Mouse (Mus musculus) heart, embryonic 15.5 days (tissue): ENCODE results near the gene Has1. TPM values are rescaled to one million over a fixed set of nuclear protein-coding genes. Genes with fewer than 3 reads are reported as not detected.

Experiments used
- ATAC-seq: fragments of 200-750 bp; cut with Nextera tagmentation; replicated peaks from 2 replicates; pipeline ENCODE4 v1.8.0; 2017; ENCODE audit warnings: low read depth, moderate TSS enrichment; ENCODE audit not compliant: insufficient number of reproducible peaks, insufficient read depth, low FRiP score
- H3K27ac ChIP-seq: fragments of 300-500 bp; sonication (generic); 2 replicates; pipeline ENCODE4 v1.5.1; 2015; ENCODE audit warnings: mild to moderate bottlenecking, inconsistent platforms
- H3K27me3 ChIP-seq: fragments of 300-500 bp; sonication (generic); 2 replicates; pipeline ENCODE4 v1.6.1; 2015; ENCODE audit warnings: inconsistent platforms
- H3K36me3 ChIP-seq: fragments of 300-500 bp; sonication (generic); 2 replicates; pipeline ENCODE4 v1.6.1; 2015; ENCODE audit warnings: mild to moderate bottlenecking, inconsistent platforms
- H3K4me1 ChIP-seq: fragments of 300-500 bp; sonication (generic); replicated peaks from 2 replicates; pipeline ENCODE4 v1.6.1; 2015; ENCODE audit warnings: inconsistent platforms
- H3K4me2 ChIP-seq: fragments of 300-500 bp; sonication (generic); 2 replicates; pipeline ENCODE4 v1.6.1; 2015; ENCODE audit warnings: inconsistent platforms, mild to moderate bottlenecking, moderate library complexity
- H3K4me3 ChIP-seq: fragments of 300-500 bp; sonication (generic); 2 replicates; pipeline ENCODE4 v1.5.1; 2015; ENCODE audit warnings: mild to moderate bottlenecking, inconsistent platforms
- H3K9ac ChIP-seq: fragments of 300-500 bp; sonication (generic); 2 replicates; pipeline ENCODE4 v1.6.1; 2015; ENCODE audit warnings: mild to moderate bottlenecking, inconsistent platforms
- H3K9me3 ChIP-seq: fragments of 300-500 bp; sonication (generic); replicated peaks from 2 replicates; pipeline ENCODE4 v1.6.1; 2016; ENCODE audit warnings: inconsistent platforms
- WGBS: fragments of 180-500 bp; shearing (Covaris S2); methylation state at CpG from one replicate; pipeline ENCODE4 v1.1.7; 2015; ENCODE audit warnings: mixed read lengths; 5-methylcytosine and 5-hydroxymethylcytosine counted together
- polyA plus RNA-seq: library from polyadenylated mRNA; unstranded; fragments of >200 nt; fragmentation: Nextera tagmentation; extraction: Ambion mirVana; gene quantifications from 2 replicates; pipeline ENCODE4 v1.2.1, GENCODE M21; 2015

Has1 gene
- polyA plus RNA-seq, 1 experiment from 2014 or later, result 0.66 TPM

DNA sequence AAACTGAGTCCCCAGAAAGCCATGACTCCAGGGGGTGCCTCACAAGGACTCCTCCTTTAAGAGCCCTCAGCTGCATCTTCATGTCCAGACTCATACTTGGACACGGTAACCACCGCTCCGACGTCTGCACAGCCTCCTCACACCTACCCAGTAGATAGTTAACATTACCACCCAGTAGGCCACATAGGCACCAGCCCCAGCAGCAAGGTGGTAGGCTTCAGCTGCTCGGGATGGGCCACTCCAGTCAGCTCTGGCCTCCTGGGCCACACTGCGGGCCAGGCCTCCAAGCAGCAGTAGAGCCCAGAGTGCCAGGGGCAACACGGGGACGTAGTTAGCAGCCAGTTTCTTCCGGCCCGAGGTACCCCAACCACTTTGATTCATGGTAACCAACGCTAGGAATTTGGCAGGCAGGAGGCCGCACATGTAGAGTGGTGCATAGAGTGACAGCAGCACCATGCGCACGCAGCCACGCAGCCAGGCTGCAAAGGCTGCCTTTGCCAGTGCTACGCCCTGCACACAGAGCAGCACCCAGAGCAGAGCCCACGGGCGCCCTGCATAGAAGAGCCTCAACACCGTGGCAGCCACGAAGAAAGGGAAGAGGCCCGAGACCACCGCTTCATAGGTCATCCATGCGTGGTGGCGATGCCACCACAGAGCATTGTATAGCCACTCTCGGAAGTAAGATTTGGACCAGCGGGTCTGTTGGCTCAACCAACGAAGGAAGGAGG is 11.3 kb downstream of the Has1 start:
- ATAC-seq, result no peak
- H3K4me3 ChIP-seq, result no peak overlapping the region
- H3K9me3 ChIP-seq, result no peaks in the 10 kb centered on the region
- no peak overlapping the region for H3K27ac ChIP-seq
- WGBS, result 62% methylated on average over 27 of the region's 27 CpGs
- no peak overlapping the region for H3K9ac ChIP-seq
- peaks cover 6% of the 10 kb centered on the region for H3K4me1 ChIP-seq
- H3K4me2 ChIP-seq, result no peak overlapping the region
- H3K27me3 ChIP-seq, result no peaks in the 10 kb centered on the region
- peaks cover 16% of the 10 kb centered on the region for H3K36me3 ChIP-seq

DNA sequence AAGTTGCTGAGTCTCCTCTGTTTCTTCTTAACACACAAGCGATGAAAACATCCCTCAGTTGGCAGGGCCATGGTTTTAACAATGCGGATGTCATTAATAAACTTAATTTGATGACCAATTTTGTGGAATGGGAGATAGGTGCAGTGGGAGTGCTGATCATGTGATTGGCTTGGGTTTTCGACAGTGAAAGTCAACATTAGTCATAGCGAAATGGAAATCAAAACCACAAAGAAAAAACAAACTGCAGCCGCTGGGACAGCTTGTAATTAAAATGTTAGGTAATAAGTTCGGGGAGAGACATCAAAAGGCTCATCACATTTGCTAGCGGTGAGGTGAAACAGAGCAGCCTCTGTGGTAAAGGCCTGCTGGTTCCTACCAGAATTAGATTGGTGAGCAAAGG is 14.2 kb downstream of the Has1 start:
- Histone ChIP-seq H3K36me3 (peaks cover 22% of the 10 kb centered on the region), H3K27me3 (no peaks in the 10 kb centered on the region), H3K4me3 (no peak overlapping the region), H3K9me3 (no peaks in the 10 kb centered on the region), H3K9ac (no peak overlapping the region), H3K27ac (no peak overlapping the region), H3K4me1 (peaks cover 29% of the 10 kb centered on the region), H3K4me2 (no peak overlapping the region)
- 88% methylated on average over 7 of the region's 7 CpGs for WGBS
- ATAC-seq, result no peak

DNA sequence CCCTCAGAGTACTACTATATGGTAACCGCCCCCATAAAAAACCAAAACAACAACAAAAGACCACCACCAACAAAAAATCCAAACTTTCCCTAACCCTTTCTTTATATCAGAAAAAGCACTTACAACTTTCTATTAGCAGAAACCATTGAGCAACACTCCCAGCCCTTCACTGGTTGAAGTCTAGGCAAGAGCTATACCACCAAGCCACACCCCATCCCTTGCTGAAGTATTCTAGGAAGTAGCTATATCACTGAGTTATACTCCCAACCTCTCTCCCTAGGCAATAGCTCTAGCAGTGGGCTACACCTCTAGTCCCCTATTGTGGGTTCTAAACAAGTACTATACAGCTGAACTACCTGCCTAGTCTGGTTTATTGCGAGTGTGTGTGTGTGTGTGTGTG is 15.7 kb downstream of the Has1 start:
- ATAC-seq, result no peak
- Histone ChIP-seq H3K9me3 (no peaks in the 10 kb centered on the region), H3K4me2 (peak overlapping the region; percentile 74), H3K4me1 (peaks cover 43% of the 10 kb centered on the region), H3K27me3 (no peaks in the 10 kb centered on the region), H3K27ac (no peak overlapping the region), H3K36me3 (peaks cover 27% of the 10 kb centered on the region), H3K9ac (no peak overlapping the region), H3K4me3 (no peak overlapping the region)
- 83% methylated on average over 2 of the region's 2 CpGs for WGBS

- peak overlapping the region; percentile 59 for H3K4me3 ChIP-seq
- peak overlapping the region; percentile 58 for H3K9ac ChIP-seq
- peaks cover 52% of the 10 kb centered on the region for H3K4me1 ChIP-seq
- peak overlapping the region; percentile 74 for H3K4me2 ChIP-seq
- H3K27ac ChIP-seq, result peak overlapping the region; percentile 90
- peak; percentile 99 for ATAC-seq
- no peaks in the 10 kb centered on the region for H3K27me3 ChIP-seq
- under 1% methylated on average over 43 of the region's 43 CpGs for WGBS
- peaks cover 27% of the 10 kb centered on the region for H3K36me3 ChIP-seq
- H3K9me3 ChIP-seq, result no peaks in the 10 kb centered on the region
Observed at GRCm38 (mm10) chr17:17837919-17838701, 16.9 kb downstream of the Has1 start.

DNA sequence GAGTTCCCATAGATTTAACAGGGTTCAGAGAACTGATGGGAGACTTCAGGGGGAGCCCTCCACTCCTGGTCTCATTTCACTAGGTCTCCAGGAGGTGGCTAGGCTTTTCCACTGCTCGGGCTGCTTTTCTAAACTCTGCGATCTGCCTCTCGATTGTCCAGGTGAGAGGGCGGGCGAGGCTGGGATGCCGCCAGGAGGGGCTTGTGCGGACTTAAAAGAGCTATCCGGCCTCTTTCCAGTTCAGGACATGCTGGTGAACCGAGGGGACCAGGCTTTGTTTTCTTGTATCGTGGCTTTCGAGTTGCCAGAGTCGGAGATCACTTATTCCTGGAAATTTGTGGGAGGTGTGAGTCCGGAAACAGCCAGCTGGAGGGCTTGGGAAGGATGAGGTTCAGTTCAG is 17.6 kb downstream of the Has1 start:
- no peak for ATAC-seq
- H3K36me3 ChIP-seq, result peaks cover 30% of the 10 kb centered on the region
- WGBS, result 7% methylated on average over 13 of the region's 13 CpGs

DNA sequence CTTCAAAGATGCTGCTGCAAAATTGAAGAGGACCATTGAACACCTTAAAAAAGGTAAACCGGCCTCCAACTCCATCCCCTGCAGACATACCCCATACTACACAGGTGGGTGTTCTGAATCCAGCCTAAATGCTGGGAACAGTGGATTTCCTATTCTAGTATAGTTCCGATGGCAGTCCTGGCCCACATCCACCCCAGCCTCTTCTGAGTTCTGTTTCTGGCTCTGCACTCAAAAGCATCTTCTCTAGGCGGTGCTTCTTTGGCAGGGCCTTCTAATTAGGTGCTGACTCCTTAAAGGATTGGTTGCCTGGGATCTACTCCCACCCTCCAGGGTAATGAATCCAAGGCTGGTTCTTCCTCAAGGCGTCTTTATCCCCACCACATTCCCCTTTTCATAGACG is 18.9 kb downstream of the Has1 start:
- Histone ChIP-seq H3K4me2 (no peak overlapping the region), H3K4me1 (peaks cover 66% of the 10 kb centered on the region), H3K27me3 (no peaks in the 10 kb centered on the region), H3K9me3 (no peaks in the 10 kb centered on the region), H3K4me3 (no peak overlapping the region), H3K36me3 (peaks cover 39% of the 10 kb centered on the region), H3K9ac (no peak overlapping the region), H3K27ac (no peak overlapping the region)
- no peak for ATAC-seq
- WGBS, result 75% methylated on average over 5 of the region's 5 CpGs

More for the DNA sequence above, 17.6 kb downstream of the Has1 start:
- Histone ChIP-seq H3K4me1 (peaks cover 54% of the 10 kb centered on the region), H3K4me2 (peak overlapping the region; percentile 74), H3K9me3 (no peaks in the 10 kb centered on the region), H3K27me3 (no peaks in the 10 kb centered on the region), H3K9ac (peak overlapping the region; percentile 56), H3K27ac (peak overlapping the region; percentile 90), H3K4me3 (peak overlapping the region; percentile 59)

DNA sequence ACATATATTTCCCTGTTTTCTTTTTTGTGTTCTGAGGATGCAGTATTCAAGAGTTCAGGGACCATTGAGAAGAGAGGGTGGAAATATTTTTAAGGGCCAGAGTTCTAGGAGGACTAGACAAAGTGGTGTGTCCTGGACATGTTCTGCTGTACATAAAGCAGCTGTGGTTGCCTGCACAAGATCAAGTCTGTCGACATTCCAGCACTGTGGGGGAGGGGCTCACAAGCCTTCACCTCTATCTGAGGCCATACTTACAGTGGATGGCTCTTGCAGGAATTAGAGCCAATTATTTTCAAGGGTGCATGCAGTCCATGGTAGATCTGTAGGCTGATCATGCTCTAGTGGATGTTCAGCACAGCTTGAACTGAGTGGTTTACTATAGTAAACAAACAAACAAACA is 20.1 kb downstream of the Has1 start:
- Histone ChIP-seq H3K9ac (no peak overlapping the region), H3K4me3 (no peak overlapping the region), H3K27me3 (no peaks in the 10 kb centered on the region), H3K36me3 (peaks cover 32% of the 10 kb centered on the region), H3K4me2 (no peak overlapping the region), H3K9me3 (no peaks in the 10 kb centered on the region), H3K4me1 (peaks cover 78% of the 10 kb centered on the region), H3K27ac (peak overlapping the region; percentile 42)
- no peak for ATAC-seq
- 8% methylated on average over 1 of the region's 1 CpGs for WGBS

DNA sequence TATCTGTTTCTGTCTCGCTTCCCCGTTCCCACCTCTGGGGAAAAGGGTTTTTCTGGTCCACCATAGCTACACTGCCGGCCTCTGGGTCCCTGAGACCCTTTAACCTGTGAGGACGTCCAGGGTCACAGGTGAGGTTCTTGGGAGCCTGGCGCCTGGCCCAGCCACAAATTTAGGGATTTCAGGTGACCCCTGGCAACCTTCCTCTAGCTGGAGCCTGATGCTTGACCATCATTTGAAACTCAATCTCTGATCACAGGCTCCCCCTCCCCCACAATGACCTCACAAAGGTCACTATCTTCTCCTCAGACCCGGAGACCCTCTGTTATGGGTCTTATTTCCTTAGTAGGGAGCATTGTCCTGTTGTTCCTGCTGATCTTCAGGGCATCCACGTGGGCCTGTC is 24.3 kb downstream of the Has1 start:
- Histone ChIP-seq H3K27me3 (no peaks in the 10 kb centered on the region), H3K36me3 (peaks cover 21% of the 10 kb centered on the region), H3K27ac (peak overlapping the region; percentile 1; the same call in 1 of the 2 replicates), H3K9ac (no peak overlapping the region; the same call in 1 of the 2 replicates), H3K9me3 (no peaks in the 10 kb centered on the region), H3K4me1 (peaks cover 59% of the 10 kb centered on the region), H3K4me2 (peak overlapping the region; percentile 79), H3K4me3 (peak overlapping the region; percentile 96; the same call in 1 of the 2 replicates)
- ATAC-seq, result no peak
- WGBS, result 64% methylated on average over 7 of the region's 7 CpGs

DNA sequence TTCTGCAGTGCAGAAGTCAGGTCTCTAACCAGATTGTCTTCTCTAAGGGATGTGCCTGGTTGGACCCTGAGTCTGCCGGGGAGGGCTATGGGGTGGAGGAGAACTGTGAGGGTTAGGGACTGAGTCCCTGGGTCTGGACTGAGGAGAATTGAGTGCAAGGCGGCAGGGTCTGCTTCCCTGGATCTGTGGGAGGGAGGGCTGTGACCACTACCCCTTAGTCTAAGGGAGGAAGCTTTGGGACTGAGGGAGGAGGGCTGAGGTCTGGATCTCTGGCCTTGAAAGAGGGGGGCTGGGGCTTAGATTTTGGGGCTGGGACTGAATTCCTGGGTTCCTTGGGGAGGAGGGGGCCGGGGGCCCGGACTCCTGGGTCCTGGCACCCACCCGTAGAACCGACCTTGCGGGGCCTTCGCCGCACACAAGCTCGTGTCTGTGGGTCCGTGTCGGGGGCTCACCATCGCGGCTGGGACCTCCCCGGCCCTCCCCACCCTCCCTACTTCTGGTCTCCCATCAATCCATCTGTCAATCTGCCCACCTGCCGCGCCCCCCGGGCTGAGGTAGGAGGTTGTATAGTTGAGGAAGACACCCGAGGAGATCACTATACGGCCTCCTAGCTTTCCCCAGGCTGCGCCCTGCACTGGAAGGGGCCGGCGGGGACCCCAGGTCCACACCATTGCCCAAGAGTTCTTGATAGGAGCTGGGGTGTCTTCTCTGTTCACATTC is 25.0 kb downstream of the Has1 start:
- Histone ChIP-seq H3K27ac (peak overlapping the region; percentile 100), H3K27me3 (no peaks in the 10 kb centered on the region), H3K36me3 (peaks cover 17% of the 10 kb centered on the region), H3K9me3 (no peaks in the 10 kb centered on the region), H3K4me1 (peaks cover 55% of the 10 kb centered on the region), H3K4me3 (peak overlapping the region; percentile 96), H3K4me2 (peak overlapping the region; percentile 79), H3K9ac (peak overlapping the region; percentile 95)
- no peak for ATAC-seq
- WGBS, result 56% methylated on average over 23 of the region's 23 CpGs

DNA sequence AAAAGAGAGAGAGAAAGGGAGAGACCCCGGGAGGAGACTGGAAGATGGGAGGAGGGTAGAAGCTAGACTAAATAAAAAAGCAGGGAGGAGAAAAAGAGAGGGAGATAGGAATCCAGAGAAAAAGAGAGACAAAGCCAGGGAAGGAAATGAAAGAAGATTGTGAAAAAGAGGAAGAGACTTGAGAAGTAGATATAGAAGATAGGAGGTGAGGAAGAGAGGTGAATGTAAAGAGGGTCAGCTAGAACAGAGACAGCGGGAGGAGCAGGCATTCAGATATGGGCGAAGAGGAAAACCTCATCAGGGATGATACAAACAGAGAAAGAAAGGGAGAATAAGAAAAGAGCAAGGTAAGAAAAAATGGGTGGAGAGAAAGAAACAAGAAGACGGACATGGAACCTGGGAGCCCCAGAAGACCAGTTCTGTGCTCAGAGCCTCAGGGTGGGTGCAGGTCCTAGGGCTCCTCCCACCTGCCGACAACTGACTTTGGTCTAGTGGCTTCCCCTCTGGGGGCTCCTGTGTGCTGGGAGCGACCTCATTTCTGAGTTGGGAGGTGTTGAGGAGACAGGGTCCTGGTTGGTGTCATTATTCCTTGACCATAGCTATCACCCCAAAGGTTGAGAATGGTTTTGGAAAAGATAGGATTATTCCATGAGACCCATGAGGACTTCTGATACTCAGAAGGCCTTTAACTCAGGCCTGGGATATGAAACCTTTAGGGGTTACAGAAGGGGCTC is 25.8 kb downstream of the Has1 start:
- Histone ChIP-seq H3K4me1 (peaks cover 47% of the 10 kb centered on the region), H3K36me3 (peaks cover 17% of the 10 kb centered on the region), H3K4me2 (peak overlapping the region; percentile 79), H3K9me3 (no peaks in the 10 kb centered on the region), H3K9ac (peak overlapping the region; percentile 95), H3K27ac (peak overlapping the region; percentile 100), H3K4me3 (peak overlapping the region; percentile 96), H3K27me3 (no peaks in the 10 kb centered on the region)
- ATAC-seq, result no peak
- 6% methylated on average over 6 of the region's 6 CpGs for WGBS
